Mouse (Mus musculus): ENCODE results near the gene Nid1.
"Not testable (repeated sequence)": the region's sequence is repeated elsewhere in the genome, so short reads cannot be mapped to it uniquely, and the experiment has no call there.

Nid1 gene

DNA sequence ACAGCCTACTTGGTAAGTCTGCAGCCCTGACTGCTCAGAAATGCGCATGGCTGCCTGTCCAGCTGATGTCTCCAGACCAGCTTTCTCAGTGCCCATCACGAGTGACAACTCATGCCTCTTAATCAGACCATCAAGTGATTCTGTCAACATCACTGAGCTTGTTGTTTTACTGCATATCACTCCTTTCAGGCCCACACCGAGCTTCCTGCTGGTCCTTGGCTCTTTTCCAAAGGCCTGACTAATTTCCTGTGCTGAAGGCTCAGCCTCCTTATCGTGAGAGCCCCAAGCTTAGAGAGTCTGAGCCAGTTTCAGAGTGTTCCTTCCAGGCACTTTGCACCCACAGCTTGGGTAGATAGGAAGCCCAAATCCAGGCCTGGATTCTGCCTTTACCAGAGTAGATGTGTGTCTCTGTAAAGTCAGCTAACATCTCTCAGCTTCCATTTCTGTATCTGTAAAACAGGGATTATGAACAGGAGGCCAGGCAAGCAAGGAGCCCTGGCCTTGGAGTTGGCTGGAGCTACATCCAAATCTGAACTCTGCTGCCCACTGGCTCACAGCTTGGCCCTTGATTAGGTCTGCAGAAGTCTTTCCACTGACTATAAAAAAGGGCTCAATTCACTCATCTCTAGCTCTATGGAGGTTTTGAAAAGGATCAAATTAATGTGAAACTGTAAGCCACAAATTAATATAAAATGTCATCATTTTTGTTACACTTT, 101.4 kb downstream of the Nid1 start:
- no peak for DNase-seq (ENCODE audit: low read depth, low spot score)

DNA sequence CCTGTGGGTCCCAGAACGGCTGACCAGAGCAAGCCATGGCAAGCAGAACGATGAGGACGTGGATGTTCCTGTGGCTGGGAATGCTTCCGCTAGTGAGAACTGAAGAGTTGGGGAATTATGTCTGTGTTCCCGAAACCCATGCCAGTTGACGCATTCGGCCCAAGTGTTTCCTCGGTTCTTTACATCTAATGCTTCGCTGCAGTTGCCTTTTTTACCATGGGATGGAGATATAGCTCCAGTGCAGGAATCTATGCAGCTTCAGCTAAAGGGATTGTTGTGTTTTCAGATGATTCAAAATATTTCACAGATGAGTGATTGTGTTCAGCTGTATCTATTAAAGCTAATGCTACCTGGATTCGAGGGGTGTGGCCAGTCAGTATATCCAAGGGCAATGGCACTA, 105.7 kb downstream of the Nid1 start:
- not testable (repeated sequence) for DNase-seq (ENCODE audit: low read depth, low spot score)

DNA sequence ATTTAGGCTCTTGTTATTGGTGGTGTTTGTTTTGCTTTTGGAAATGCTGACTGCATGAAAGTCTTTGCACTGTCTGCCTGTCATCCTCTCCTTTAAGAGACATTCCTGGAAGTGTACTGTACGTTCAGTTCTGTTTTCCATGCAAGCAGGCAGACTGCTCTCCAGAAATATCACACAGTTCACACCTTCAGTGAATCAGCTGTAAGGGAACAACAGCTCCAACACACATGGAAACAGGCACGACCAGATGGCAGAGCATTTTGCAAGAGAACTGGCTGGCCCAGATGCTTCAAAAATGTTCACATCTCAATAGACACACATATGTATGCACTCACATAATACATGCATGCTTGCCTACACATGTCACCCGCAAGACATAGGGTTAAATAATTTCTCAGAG, 109.4 kb downstream of the Nid1 start:
- no peak for DNase-seq (ENCODE audit: low read depth, low spot score)

DNA sequence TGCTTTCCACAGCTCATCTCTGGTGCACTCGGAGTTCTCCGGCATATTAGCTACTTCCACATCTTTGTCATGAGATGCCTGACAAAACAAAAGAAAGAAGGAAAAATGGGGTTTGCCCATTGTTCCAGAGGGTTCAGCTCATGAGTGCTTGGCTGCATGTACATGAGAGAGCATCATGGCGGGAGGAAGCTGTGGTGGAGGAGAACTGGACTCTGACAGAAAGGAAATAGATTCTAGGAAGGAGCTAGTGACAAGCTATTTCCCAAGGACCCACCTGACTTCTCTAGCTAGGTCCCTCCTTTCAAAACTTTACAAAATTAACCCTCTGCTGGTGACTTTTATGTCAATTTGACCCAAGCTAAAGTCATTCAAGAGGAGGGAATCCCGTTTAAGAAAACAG, 110.5 kb downstream of the Nid1 start:
- DNase-seq (ENCODE audit: low read depth, low spot score), result no peak

DNA sequence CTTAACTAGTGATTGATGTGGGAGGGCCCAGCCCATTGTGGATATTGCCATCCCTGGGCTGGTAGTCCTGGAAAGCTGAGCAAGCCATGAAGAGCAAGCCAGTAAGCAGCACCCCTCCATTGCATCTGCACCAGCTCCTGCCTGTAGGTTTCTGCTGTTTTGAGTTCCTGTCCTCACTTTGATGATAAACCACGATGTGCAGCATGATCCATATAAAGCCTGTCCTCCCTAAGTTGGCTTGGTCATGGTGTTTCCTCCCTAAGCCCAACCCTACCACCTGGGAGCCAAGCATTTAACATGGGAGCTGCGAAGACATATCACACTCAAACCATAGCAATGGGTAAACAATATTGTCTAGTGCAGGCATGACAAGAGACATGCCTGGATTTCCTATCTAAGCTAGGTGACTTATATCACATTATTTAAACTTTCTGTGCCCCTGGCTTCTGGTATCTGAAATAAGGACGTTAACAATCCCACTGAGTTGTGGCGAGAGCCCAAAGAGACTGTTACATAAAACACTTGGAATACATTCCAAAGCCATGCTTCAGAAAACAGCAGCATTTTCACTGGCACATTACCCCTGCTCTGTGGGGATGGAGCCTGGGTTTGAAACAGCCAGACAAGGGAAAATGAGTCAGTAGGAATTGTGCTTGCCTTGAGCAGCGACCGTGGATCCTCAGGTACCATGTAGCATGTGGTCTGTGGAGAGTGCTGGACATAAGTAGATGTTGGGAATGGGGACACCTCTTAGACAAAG, 111.3 kb downstream of the Nid1 start:
- DNase-seq (ENCODE audit: low read depth, low spot score), result no peak

DNA sequence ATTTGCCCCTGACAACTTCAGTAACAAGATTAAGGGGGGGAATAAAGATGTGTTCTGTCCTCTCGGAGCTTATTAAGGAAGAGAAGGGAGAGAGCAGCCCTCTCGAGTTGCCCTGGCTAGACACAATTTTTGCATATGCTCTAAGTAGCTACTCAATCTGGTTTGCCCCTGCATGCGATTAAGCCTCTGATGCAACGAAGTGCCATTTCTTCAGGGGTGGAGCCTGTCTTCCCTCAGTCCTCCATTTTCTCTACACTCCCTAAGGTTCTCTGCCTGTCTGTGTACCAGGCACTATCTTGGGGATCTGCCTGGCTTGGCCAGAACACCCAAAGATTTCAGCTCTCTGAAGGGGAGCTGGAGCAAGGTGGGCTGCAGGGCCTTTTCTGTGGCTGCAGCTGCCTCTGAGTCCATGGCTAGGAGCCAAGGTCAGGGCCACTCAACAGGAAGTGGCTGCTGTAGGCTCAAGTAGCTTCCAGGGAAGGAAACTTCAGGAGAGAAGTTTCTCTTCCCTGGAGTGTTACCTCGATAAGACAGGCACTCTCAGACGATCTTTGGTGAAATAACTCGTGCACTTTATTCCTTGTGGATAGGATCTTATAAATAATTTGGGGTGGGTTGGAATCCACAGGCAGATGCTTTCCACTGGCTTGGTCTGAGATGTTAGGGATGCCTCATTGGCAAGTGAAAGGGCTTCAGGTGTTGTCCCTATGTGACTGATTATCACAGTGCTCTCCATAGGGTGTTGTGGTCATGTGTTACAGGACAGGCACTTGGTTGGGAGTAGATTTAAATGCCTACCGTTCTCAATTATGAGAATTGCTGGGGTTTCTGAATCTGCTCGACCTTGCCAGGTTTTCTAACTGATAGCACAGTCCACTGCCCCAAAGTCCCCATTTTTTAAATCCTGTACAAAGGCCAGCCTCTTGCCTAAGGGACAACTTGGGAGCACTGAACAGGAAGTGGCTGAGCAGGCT, 112.6 kb downstream of the Nid1 start:
- DNase-seq (ENCODE audit: low read depth, low spot score), result no peak

DNA sequence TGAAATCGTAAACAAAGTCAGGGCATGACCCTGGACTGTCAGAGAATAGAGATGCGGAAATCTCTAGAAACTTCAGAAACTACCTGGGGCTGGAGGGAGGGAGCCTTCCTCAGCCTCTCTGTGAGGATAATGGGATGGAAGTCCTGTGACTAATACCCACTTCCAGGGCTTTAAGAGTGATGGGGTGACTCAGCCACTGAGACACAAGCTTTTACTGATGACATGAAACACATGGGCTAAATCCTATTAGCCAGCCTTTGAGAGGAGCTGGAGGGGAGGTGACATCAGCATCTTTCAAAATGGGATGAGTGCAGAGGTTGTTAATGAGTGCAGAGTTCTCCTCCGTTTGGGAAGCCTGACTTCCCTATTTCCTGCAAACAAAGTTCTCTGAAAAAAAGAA, 114.7 kb downstream of the Nid1 start:
- DNase-seq (ENCODE audit: low read depth, low spot score), result no peak

DNA sequence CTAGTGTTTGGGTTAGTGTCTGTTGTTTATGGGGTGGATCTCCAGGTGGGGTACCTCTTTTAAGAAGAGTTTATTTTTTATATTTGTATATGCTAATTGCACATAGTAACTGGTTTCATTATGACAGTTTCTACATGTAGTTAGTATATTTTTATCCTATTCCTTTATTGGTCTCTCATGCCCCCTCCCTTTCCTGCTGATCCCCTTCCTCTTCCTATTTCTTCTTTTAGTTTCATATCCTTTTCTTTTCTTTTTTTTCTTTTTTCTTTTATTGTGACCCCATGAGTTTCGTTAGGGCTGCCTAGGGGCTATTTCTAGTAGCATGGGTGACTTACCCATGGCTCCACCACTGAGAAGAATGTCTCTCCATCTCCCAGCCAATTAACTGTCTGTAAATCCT, 116.3 kb downstream of the Nid1 start:
- DNase-seq (ENCODE audit: low read depth, low spot score), result no peak

DNA sequence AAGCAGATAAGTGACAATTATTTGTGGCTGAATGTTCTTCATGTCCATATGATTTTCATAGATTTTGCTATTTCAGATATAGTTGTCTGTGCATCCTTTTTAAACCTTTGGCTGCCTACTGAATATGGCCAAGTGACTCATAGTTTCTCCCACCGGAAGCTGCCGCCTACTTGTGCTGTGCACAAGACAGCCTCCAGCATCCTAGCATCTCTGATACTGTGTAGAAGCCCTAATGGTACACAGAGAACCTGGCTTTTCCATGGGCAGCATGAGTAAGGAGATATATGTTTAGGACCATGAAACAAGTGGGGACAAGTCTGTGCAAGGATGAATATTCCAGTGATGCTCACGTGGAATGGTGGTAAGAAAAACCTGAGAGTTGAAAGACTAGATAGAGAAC, 117.8 kb downstream of the Nid1 start:
- DNase-seq (ENCODE audit: low read depth, low spot score), result no peak

DNA sequence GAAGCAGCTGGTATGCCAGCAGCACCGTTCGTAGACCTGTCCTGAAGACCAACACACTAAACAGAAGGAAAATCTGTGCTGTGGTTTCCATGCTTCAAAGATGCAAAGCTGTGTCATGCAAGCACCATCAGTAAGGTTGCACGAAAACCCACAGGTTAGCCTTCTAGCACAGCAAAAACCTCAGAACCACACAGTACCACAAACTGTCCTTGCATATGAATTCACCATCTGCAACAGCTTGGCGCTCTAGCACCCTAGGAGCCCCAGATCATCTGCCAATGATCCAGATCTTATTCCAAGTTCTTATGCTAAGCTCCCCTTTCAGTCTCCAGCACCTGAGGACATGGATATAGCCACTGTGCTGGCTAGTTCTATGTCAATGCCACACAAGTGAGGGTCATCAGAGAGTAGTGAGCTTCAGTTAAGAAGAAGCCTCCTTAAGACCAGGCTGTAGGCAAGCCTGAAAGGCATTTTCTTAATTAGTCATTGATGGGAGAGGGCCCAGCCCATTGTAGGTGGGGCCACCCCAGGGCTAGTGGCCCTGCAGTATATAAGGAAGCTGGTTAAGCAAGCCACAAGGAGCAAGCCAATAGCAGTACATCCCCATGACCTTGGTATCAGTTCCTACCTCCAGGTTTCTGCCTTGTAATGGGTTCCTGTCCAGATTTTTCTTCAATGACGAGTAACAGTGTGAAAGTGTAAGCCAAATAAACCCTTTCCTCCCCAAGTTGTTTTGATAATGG, 119.8 kb downstream of the Nid1 start:
- no peak for DNase-seq (ENCODE audit: low read depth, low spot score)

DNA sequence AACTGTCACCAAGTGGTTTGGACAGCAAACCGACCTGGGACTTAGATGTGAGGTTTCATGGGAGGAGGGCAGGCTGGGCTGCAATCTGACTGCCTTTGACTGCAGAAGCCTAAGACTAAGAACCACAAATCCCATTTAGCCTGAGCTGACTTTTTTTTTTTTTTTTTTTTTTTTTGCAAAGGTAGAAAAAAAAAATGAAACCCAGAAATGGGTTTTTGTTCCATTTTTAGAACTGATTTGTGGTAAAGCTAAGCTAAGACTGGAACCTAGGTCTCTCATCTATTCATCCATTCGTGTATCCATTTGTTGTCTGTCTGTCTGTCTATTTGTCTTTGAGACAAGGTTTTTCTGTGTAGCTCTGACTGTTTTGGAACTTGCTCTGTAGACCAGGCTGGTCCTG, 120.9 kb downstream of the Nid1 start:
- DNase-seq (ENCODE audit: low read depth, low spot score), result no peak

DNA sequence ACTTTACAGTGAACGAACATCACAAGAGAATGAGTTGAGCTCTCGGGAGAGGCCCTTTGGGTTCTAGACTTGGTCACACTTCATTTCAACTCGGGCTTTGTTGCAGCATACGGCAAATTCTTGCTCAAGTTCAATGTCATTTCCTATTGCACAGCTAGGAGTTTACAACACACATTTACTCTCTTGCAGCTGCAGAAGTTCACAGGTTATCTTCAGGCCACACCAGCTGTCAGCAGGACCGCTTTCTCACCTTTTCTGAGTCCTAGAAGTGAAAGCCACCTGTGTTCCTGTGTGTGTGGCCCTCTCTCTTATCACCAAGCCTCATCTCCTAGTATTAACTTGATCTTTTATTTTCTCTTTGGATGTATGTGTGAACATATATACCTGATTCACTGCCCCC, 121.5 kb downstream of the Nid1 start:
- DNase-seq (ENCODE audit: low read depth, low spot score), result no peak

All from retina, adult 2 months (tissue).